Mouse (Mus musculus): ENCODE data around the gene Atp5g2. TPM values are rescaled to one million over a fixed set of nuclear protein-coding genes. Genes with fewer than 3 reads are reported as not detected.

The Atp5g2 gene
- polyA plus RNA-seq (2015; fragmentation: Nextera tagmentation; extraction: Ambion mirVana) = 52.3 and 79.6 TPM in 2 replicates

- ATAC-seq = peak; percentile 0; the same call in 1 of the 2 replicates
- WGBS = 3% methylated on average over 37 of the region's 37 CpGs
- H3K27me3 ChIP-seq = no peaks in the 10 kb centered on the region
Measured at GRCm38 (mm10) chr15:102672215-102673071, at the start of gene Atp5g2. Gene Atp5g2 (minus strand): TSS chr15:102672352.

GRCm38 (mm10) chr15:102721016-102721898, 49.1 kb upstream of the Atp5g2 start:
- peak overlapping the region; percentile 8; the same call in 1 of the 2 replicates for H3K27ac ChIP-seq
- peak; percentile 1; the same call in 1 of the 2 replicates for ATAC-seq

More at GRCm38 (mm10) chr15:102672215-102673071, at the start of gene Atp5g2:
- Histone ChIP-seq H3K27ac (peak within 1 kb of the TSS; percentile 99), H3K4me1 (peaks cover 41% of the 10 kb centered on the region), H3K36me3 (ENCODE audit: poor library complexity, severe bottlenecking) (peaks cover 8% of the 10 kb centered on the region), H3K4me3 (peak within 1 kb of the TSS; percentile 79), H3K9ac (peak within 1 kb of the TSS; percentile 92), H3K9me3 (replicated peaks) (no peaks in the 10 kb centered on the region), H3K4me2 (peak within 1 kb of the TSS; percentile 84)

GRCm38 (mm10) chr15:102716132-102716531, 44.0 kb upstream of the Atp5g2 start:
- Histone ChIP-seq H3K9ac (no peak overlapping the region), H3K36me3 (ENCODE audit: poor library complexity, severe bottlenecking) (peaks cover 80% of the 10 kb centered on the region), H3K27ac (no peak overlapping the region), H3K4me1 (peaks cover 14% of the 10 kb centered on the region), H3K4me2 (no peak overlapping the region), H3K4me3 (no peak overlapping the region), H3K9me3 (replicated peaks) (no peaks in the 10 kb centered on the region), H3K27me3 (no peaks in the 10 kb centered on the region)
- 68% methylated on average over 12 of the region's 12 CpGs for WGBS
- no peak for ATAC-seq

More at GRCm38 (mm10) chr15:102721016-102721898, 49.1 kb upstream of the Atp5g2 start:
- Histone ChIP-seq H3K36me3 (ENCODE audit: poor library complexity, severe bottlenecking) (peaks cover 31% of the 10 kb centered on the region), H3K9me3 (replicated peaks) (no peaks in the 10 kb centered on the region), H3K4me1 (peaks cover 21% of the 10 kb centered on the region), H3K27me3 (no peaks in the 10 kb centered on the region), H3K9ac (peak overlapping the region; percentile 68), H3K4me3 (peak overlapping the region; percentile 68), H3K4me2 (peak overlapping the region; percentile 82)
- WGBS = 21% methylated on average over 14 of the region's 14 CpGs

GRCm38 (mm10) chr15:102707736-102708269, 35.7 kb upstream of the Atp5g2 start:
- 57% methylated on average over 6 of the region's 6 CpGs for WGBS
- no peak for ATAC-seq
- Histone ChIP-seq H3K4me2 (no peak overlapping the region), H3K27ac (peak overlapping the region; percentile 6; the same call in 1 of the 2 replicates), H3K36me3 (ENCODE audit: poor library complexity, severe bottlenecking) (peaks cover 64% of the 10 kb centered on the region), H3K4me3 (no peak overlapping the region), H3K4me1 (peaks cover 19% of the 10 kb centered on the region), H3K9ac (no peak overlapping the region), H3K9me3 (replicated peaks) (no peaks in the 10 kb centered on the region), H3K27me3 (no peaks in the 10 kb centered on the region)

- 64% methylated on average over 7 of the region's 7 CpGs for WGBS
- no peak overlapping the region for H3K4me3 ChIP-seq
- no peak overlapping the region for H3K4me2 ChIP-seq
- peaks cover 19% of the 10 kb centered on the region for H3K4me1 ChIP-seq
- ATAC-seq = peak; percentile 37; the same call in 1 of the 2 replicates
- H3K36me3 ChIP-seq (ENCODE audit: poor library complexity, severe bottlenecking) = peaks cover 47% of the 10 kb centered on the region
- H3K9ac ChIP-seq = no peak overlapping the region
- H3K9me3 ChIP-seq (replicated peaks) = no peaks in the 10 kb centered on the region
- H3K27me3 ChIP-seq = 0 out of 2 replicates have a peak, but pooled peaks cover 6% of the 10 kb centered on the region
- peak overlapping the region; percentile 65 for H3K27ac ChIP-seq
Measured at GRCm38 (mm10) chr15:102705923-102706503, 33.9 kb upstream of the Atp5g2 start.

GRCm38 (mm10) chr15:102705226-102705894, 33.2 kb upstream of the Atp5g2 start:
- no peak overlapping the region for H3K4me3 ChIP-seq
- H3K4me1 ChIP-seq = peaks cover 19% of the 10 kb centered on the region
- no peaks in the 10 kb centered on the region for H3K9me3 ChIP-seq (replicated peaks)
- H3K4me2 ChIP-seq = no peak overlapping the region
- peak; percentile 52 for ATAC-seq
- 47% methylated on average over 9 of the region's 9 CpGs for WGBS
- H3K36me3 ChIP-seq (ENCODE audit: poor library complexity, severe bottlenecking) = peaks cover 41% of the 10 kb centered on the region
- no peak overlapping the region for H3K9ac ChIP-seq
- H3K27me3 ChIP-seq = peaks cover 9% of the 10 kb centered on the region; the same call in 1 of the 2 replicates
- H3K27ac ChIP-seq = peak overlapping the region; percentile 70

- H3K36me3 ChIP-seq (ENCODE audit: poor library complexity, severe bottlenecking) = peaks cover 35% of the 10 kb centered on the region
- no peak overlapping the region for H3K4me2 ChIP-seq
- H3K9me3 ChIP-seq (replicated peaks) = no peaks in the 10 kb centered on the region
- peak overlapping the region; percentile 70 for H3K27ac ChIP-seq
- WGBS = 61% methylated on average over 5 of the region's 5 CpGs
- H3K27me3 ChIP-seq = peaks cover 13% of the 10 kb centered on the region
- ATAC-seq = peak; percentile 9; the same call in 1 of the 2 replicates
- H3K9ac ChIP-seq = no peak overlapping the region; the same call in 1 of the 2 replicates
- no peak overlapping the region for H3K4me3 ChIP-seq
- H3K4me1 ChIP-seq = peaks cover 19% of the 10 kb centered on the region
Measured at GRCm38 (mm10) chr15:102704806-102705205, 32.7 kb upstream of the Atp5g2 start.

GRCm38 (mm10) chr15:102702972-102703371, 30.8 kb upstream of the Atp5g2 start:
- Histone ChIP-seq H3K4me1 (peaks cover 19% of the 10 kb centered on the region), H3K4me3 (no peak overlapping the region), H3K27ac (no peak overlapping the region), H3K9me3 (replicated peaks) (no peaks in the 10 kb centered on the region), H3K36me3 (ENCODE audit: poor library complexity, severe bottlenecking) (peaks cover 17% of the 10 kb centered on the region), H3K27me3 (peaks cover 31% of the 10 kb centered on the region), H3K4me2 (no peak overlapping the region), H3K9ac (no peak overlapping the region)
- no peak for ATAC-seq
- 93% methylated on average over 3 of the region's 3 CpGs for WGBS

GRCm38 (mm10) chr15:102698193-102698592, 26.0 kb upstream of the Atp5g2 start:
- ATAC-seq = 0 out of 2 replicates have a peak, but pooled peaks have one; percentile 46
- Histone ChIP-seq H3K27ac (no peak overlapping the region), H3K36me3 (ENCODE audit: poor library complexity, severe bottlenecking) (no peaks in the 10 kb centered on the region), H3K4me2 (no peak overlapping the region), H3K9ac (no peak overlapping the region), H3K4me1 (peaks cover 16% of the 10 kb centered on the region), H3K9me3 (replicated peaks) (no peaks in the 10 kb centered on the region), H3K27me3 (peaks cover 79% of the 10 kb centered on the region), H3K4me3 (no peak overlapping the region)
- 4% methylated on average over 11 of the region's 11 CpGs for WGBS

GRCm38 (mm10) chr15:102696899-102697298, 24.7 kb upstream of the Atp5g2 start:
- peaks cover 27% of the 10 kb centered on the region for H3K4me1 ChIP-seq
- H3K9ac ChIP-seq = no peak overlapping the region
- H3K4me2 ChIP-seq = no peak overlapping the region
- 40% methylated on average over 3 of the region's 3 CpGs for WGBS
- no peak overlapping the region for H3K27ac ChIP-seq
- peaks cover 88% of the 10 kb centered on the region for H3K27me3 ChIP-seq
- H3K36me3 ChIP-seq (ENCODE audit: poor library complexity, severe bottlenecking) = no peaks in the 10 kb centered on the region
- H3K9me3 ChIP-seq (replicated peaks) = no peaks in the 10 kb centered on the region
- no peak overlapping the region for H3K4me3 ChIP-seq
- ATAC-seq = no peak

GRCm38 (mm10) chr15:102693600-102693999, 21.4 kb upstream of the Atp5g2 start:
- Histone ChIP-seq H3K4me3 (peak overlapping the region; percentile 45), H3K9ac (peak overlapping the region; percentile 60; the same call in 1 of the 2 replicates), H3K27me3 (peaks cover 83% of the 10 kb centered on the region), H3K4me1 (peaks cover 30% of the 10 kb centered on the region), H3K27ac (peak overlapping the region; percentile 51), H3K4me2 (peak overlapping the region; percentile 73), H3K9me3 (replicated peaks) (no peaks in the 10 kb centered on the region), H3K36me3 (ENCODE audit: poor library complexity, severe bottlenecking) (no peaks in the 10 kb centered on the region)
- WGBS = under 1% methylated on average over 11 of the region's 11 CpGs
- peak; percentile 69 for ATAC-seq
